Mouse (Mus musculus) heart, embryonic 13.5 days (tissue): ENCODE results near the gene Myo5c. TPM values are rescaled to one million over a fixed set of nuclear protein-coding genes. Genes with fewer than 3 reads are reported as not detected.

ENCODE experiments used
- ATAC-seq: fragments of 200-750 bp; cut with Nextera tagmentation; 2 replicates; pipeline ENCODE4 v1.8.0; 2017; ENCODE audit warnings: moderate TSS enrichment; ENCODE audit not compliant: insufficient number of reproducible peaks, low FRiP score, low TSS enrichment; ENCODE audit errors: extremely low read depth
- H3K27ac ChIP-seq: fragments of 300-500 bp; sonication (generic); replicated peaks from 2 replicates; pipeline ENCODE4 v1.5.1; 2015; ENCODE audit warnings: moderate library complexity, mild to moderate bottlenecking, inconsistent platforms
- H3K27me3 ChIP-seq: fragments of 300-500 bp; sonication (generic); replicated peaks from 2 replicates; pipeline ENCODE4 v1.6.1; 2015; ENCODE audit warnings: mild to moderate bottlenecking, inconsistent platforms
- H3K36me3 ChIP-seq: fragments of 300-500 bp; sonication (generic); 2 replicates; pipeline ENCODE4 v1.6.1; 2015; ENCODE audit warnings: mild to moderate bottlenecking, inconsistent platforms
- H3K4me1 ChIP-seq: fragments of 300-500 bp; sonication (generic); 2 replicates; pipeline ENCODE4 v1.6.1; 2015; ENCODE audit warnings: inconsistent platforms
- H3K4me2 ChIP-seq: fragments of 300-500 bp; sonication (generic); 2 replicates; pipeline ENCODE4 v1.6.1; 2015; ENCODE audit warnings: inconsistent platforms, mild to moderate bottlenecking, moderate library complexity
- H3K4me3 ChIP-seq: fragments of 300-500 bp; sonication (generic); 2 replicates; pipeline ENCODE4 v1.5.1; 2015; ENCODE audit warnings: moderate library complexity, mild to moderate bottlenecking, inconsistent platforms
- H3K9ac ChIP-seq: fragments of 300-500 bp; sonication (generic); 2 replicates; pipeline ENCODE4 v1.6.1; 2015; ENCODE audit warnings: inconsistent platforms, mild to moderate bottlenecking, moderate library complexity
- H3K9me3 ChIP-seq: fragments of 300-500 bp; sonication (generic); 2 replicates; pipeline ENCODE4 v1.6.1; 2016; ENCODE audit warnings: inconsistent platforms
- WGBS: fragments of 180-500 bp; shearing (Covaris S2); methylation state at CpG from one replicate; pipeline ENCODE4 v1.1.7; 2015; ENCODE audit warnings: mixed read lengths; 5-methylcytosine and 5-hydroxymethylcytosine counted together
- polyA plus RNA-seq: library from polyadenylated mRNA; unstranded; fragments of >200 nt; fragmentation: Nextera tagmentation; extraction: Ambion mirVana; gene quantifications from 2 replicates; pipeline ENCODE4 v1.2.1, GENCODE M21; 2015

Myo5c gene
- polyA plus RNA-seq, 1 experiment from 2014 or later: 2.1 TPM

- Histone ChIP-seq H3K4me2 (no peak overlapping the region), H3K36me3 (no peaks in the 10 kb centered on the region), H3K9me3 (no peaks in the 10 kb centered on the region), H3K4me3 (no peak overlapping the region), H3K27me3 (peaks cover 13% of the 10 kb centered on the region), H3K9ac (no peak overlapping the region), H3K27ac (no peak overlapping the region), H3K4me1 (peaks cover 5% of the 10 kb centered on the region; the same call in 1 of the 2 replicates)
- WGBS: 74% methylated on average over 6 of the region's 6 CpGs
- no peak for ATAC-seq
Measured at GRCm38 (mm10) chr9:75285363-75285762, 53.5 kb downstream of the Myo5c start.

- Histone ChIP-seq H3K27ac (no peak overlapping the region), H3K9me3 (no peaks in the 10 kb centered on the region), H3K4me1 (peaks cover 5% of the 10 kb centered on the region; the same call in 1 of the 2 replicates), H3K9ac (no peak overlapping the region), H3K27me3 (no peaks in the 10 kb centered on the region), H3K4me2 (no peak overlapping the region), H3K4me3 (no peak overlapping the region), H3K36me3 (no peaks in the 10 kb centered on the region)
- no peak for ATAC-seq
- 65% methylated on average over 6 of the region's 6 CpGs for WGBS
Measured at GRCm38 (mm10) chr9:75287636-75288035, 55.8 kb downstream of the Myo5c start.

GRCm38 (mm10) chr9:75289545-75289944, 57.7 kb downstream of the Myo5c start:
- H3K4me3 ChIP-seq: no peak overlapping the region
- no peak overlapping the region for H3K9ac ChIP-seq
- no peaks in the 10 kb centered on the region for H3K36me3 ChIP-seq
- no peak overlapping the region for H3K4me2 ChIP-seq
- H3K9me3 ChIP-seq: no peaks in the 10 kb centered on the region
- H3K4me1 ChIP-seq: peaks cover 5% of the 10 kb centered on the region; the same call in 1 of the 2 replicates
- H3K27ac ChIP-seq: no peak overlapping the region
- H3K27me3 ChIP-seq: no peaks in the 10 kb centered on the region
- 42% methylated on average over 4 of the region's 4 CpGs for WGBS
- ATAC-seq: no peak

- ATAC-seq: no peak
- Histone ChIP-seq H3K9ac (no peak overlapping the region), H3K4me1 (peaks cover 12% of the 10 kb centered on the region), H3K27ac (no peak overlapping the region), H3K4me3 (no peak overlapping the region), H3K4me2 (no peak overlapping the region), H3K27me3 (no peaks in the 10 kb centered on the region), H3K36me3 (no peaks in the 10 kb centered on the region), H3K9me3 (no peaks in the 10 kb centered on the region)
- WGBS: 69% methylated on average over 2 of the region's 2 CpGs
Measured at GRCm38 (mm10) chr9:75299342-75299741, 67.5 kb downstream of the Myo5c start.

- no peak for ATAC-seq
- WGBS: 71% methylated on average over 2 of the region's 2 CpGs
- H3K36me3 ChIP-seq: no peaks in the 10 kb centered on the region
Measured at GRCm38 (mm10) chr9:75303033-75303432, 71.2 kb downstream of the Myo5c start.

GRCm38 (mm10) chr9:75303701-75304261, 72.0 kb downstream of the Myo5c start:
- Histone ChIP-seq H3K9ac (no peak overlapping the region), H3K4me2 (peak overlapping the region; percentile 57), H3K27me3 (no peaks in the 10 kb centered on the region), H3K9me3 (no peaks in the 10 kb centered on the region), H3K4me3 (peak overlapping the region; percentile 17; the same call in 1 of the 2 replicates), H3K27ac (no peak overlapping the region), H3K36me3 (no peaks in the 10 kb centered on the region), H3K4me1 (peaks cover 13% of the 10 kb centered on the region)
- WGBS: 27% methylated on average over 16 of the region's 16 CpGs
- no peak for ATAC-seq

More at GRCm38 (mm10) chr9:75303033-75303432, 71.2 kb downstream of the Myo5c start:
- no peak overlapping the region for H3K9ac ChIP-seq
- H3K27ac ChIP-seq: no peak overlapping the region
- H3K4me1 ChIP-seq: peaks cover 13% of the 10 kb centered on the region
- H3K27me3 ChIP-seq: no peaks in the 10 kb centered on the region
- H3K4me3 ChIP-seq: no peak overlapping the region
- no peaks in the 10 kb centered on the region for H3K9me3 ChIP-seq
- H3K4me2 ChIP-seq: no peak overlapping the region

GRCm38 (mm10) chr9:75304286-75304685, 72.5 kb downstream of the Myo5c start:
- Histone ChIP-seq H3K36me3 (no peaks in the 10 kb centered on the region), H3K9me3 (no peaks in the 10 kb centered on the region), H3K4me2 (peak overlapping the region; percentile 57), H3K4me3 (peak overlapping the region; percentile 17; the same call in 1 of the 2 replicates), H3K4me1 (peaks cover 13% of the 10 kb centered on the region), H3K27ac (no peak overlapping the region), H3K27me3 (no peaks in the 10 kb centered on the region), H3K9ac (no peak overlapping the region)
- 28% methylated on average over 7 of the region's 7 CpGs for WGBS
- no peak for ATAC-seq

- WGBS: 70% methylated on average over 11 of the region's 11 CpGs
- H3K27me3 ChIP-seq: no peaks in the 10 kb centered on the region
- no peak within 1 kb of the TSS for H3K4me3 ChIP-seq
- peaks cover 8% of the 10 kb centered on the region; the same call in 1 of the 2 replicates for H3K4me1 ChIP-seq
- no peaks in the 10 kb centered on the region for H3K36me3 ChIP-seq
- H3K9me3 ChIP-seq: no peaks in the 10 kb centered on the region
- no peak within 1 kb of the TSS for H3K9ac ChIP-seq
- ATAC-seq: no peak
- no peak within 1 kb of the TSS for H3K4me2 ChIP-seq
- no peak within 1 kb of the TSS for H3K27ac ChIP-seq
Measured at GRCm38 (mm10) chr9:75306126-75306898, 74.5 kb downstream of the Myo5c start, which contains the start of gene Gnb5. Gnb5 (plus strand) TSS chr9:75306288.

- no peaks in the 10 kb centered on the region for H3K9me3 ChIP-seq
- ATAC-seq: no peak
- H3K9ac ChIP-seq: no peak overlapping the region
- no peaks in the 10 kb centered on the region for H3K36me3 ChIP-seq
- peaks cover 8% of the 10 kb centered on the region; the same call in 1 of the 2 replicates for H3K4me1 ChIP-seq
- no peaks in the 10 kb centered on the region for H3K27me3 ChIP-seq
- WGBS: 77% methylated on average over 5 of the region's 5 CpGs
- no peak overlapping the region for H3K4me2 ChIP-seq
- H3K27ac ChIP-seq: no peak overlapping the region
- H3K4me3 ChIP-seq: no peak overlapping the region
Measured at GRCm38 (mm10) chr9:75307015-75307414, 75.2 kb downstream of the Myo5c start.

- WGBS: 49% methylated on average over 5 of the region's 5 CpGs
- peaks cover 12% of the 10 kb centered on the region for H3K4me1 ChIP-seq
- ATAC-seq: no peak
Measured at GRCm38 (mm10) chr9:75308621-75309020, 76.8 kb downstream of the Myo5c start.

GRCm38 (mm10) chr9:75312008-75312407, 80.2 kb downstream of the Myo5c start:
- Histone ChIP-seq H3K9ac (no peak overlapping the region), H3K27ac (no peak overlapping the region), H3K4me2 (no peak overlapping the region), H3K4me1 (peaks cover 18% of the 10 kb centered on the region), H3K36me3 (no peaks in the 10 kb centered on the region), H3K9me3 (no peaks in the 10 kb centered on the region), H3K4me3 (no peak overlapping the region), H3K27me3 (no peaks in the 10 kb centered on the region)
- ATAC-seq: no peak
- 18% methylated on average over 4 of the region's 4 CpGs for WGBS

More at GRCm38 (mm10) chr9:75308621-75309020, 76.8 kb downstream of the Myo5c start:
- Histone ChIP-seq H3K9ac (no peak overlapping the region), H3K27me3 (no peaks in the 10 kb centered on the region), H3K4me2 (no peak overlapping the region), H3K4me3 (no peak overlapping the region), H3K9me3 (no peaks in the 10 kb centered on the region), H3K27ac (no peak overlapping the region), H3K36me3 (no peaks in the 10 kb centered on the region)
